Mouse (Mus musculus) spleen, adult 18-20 months (tissue): ENCODE results near the gene Snai1.

Source experiments
- DNase-seq, 2 experiments: peaks; one replicate each; pipeline ENCODE4 v3.0.0; 2022; ENCODE audit warnings: mixed read lengths in 2 of 2

Snai1 gene

DNA sequence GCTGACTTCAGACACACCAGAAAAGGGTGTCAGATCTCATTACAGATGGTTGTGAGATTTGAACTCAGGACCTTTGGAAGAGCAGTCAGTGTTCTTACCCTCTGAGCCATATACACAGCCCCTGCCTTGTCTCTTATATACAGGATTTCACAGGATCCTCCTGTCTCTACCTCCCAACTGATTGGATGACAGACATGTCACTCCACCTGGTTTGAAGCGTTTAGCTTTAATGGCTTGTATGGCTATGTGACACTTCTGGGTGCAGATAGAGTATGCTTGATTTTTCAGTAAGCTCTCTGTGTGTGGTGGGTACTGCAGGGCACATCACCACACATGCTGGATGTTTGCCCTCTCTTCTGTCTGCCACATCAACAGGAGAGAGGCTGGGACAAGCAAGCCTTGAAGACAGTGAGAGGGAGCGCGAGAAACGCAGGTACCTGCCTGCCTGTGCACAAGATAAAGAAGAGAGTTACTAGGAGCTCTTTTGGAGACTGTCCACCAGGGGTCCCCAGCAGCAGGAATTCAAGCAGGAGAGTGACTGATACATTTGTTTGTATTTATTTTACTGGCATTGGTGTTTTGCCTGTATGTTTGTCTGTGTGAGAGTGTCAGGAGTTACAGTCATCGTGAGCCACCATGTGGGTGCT is 18.3 kb upstream of the Snai1 start:
- no peak for DNase-seq

DNA sequence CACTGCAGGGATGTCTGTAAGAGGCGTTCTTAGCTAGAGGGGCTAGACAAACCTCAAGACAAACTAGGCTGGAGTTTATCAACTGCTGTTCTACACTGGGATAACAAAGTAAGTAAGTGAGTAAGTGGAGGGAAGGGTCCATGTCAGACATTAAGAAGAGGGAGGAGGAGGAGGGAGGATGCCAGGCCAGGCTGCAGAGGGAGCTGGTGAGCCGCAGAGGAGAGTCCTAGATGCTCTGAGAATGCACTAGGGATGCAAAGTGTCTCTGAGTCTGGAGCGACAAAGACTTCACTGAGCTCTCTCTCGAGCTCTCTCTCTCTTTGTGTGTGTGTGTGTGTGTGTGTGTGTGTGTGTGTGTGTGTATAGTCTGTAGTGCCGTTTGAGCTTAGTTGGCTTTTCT is 9.7 kb upstream of the Snai1 start:
- DNase-seq: no peak

DNA sequence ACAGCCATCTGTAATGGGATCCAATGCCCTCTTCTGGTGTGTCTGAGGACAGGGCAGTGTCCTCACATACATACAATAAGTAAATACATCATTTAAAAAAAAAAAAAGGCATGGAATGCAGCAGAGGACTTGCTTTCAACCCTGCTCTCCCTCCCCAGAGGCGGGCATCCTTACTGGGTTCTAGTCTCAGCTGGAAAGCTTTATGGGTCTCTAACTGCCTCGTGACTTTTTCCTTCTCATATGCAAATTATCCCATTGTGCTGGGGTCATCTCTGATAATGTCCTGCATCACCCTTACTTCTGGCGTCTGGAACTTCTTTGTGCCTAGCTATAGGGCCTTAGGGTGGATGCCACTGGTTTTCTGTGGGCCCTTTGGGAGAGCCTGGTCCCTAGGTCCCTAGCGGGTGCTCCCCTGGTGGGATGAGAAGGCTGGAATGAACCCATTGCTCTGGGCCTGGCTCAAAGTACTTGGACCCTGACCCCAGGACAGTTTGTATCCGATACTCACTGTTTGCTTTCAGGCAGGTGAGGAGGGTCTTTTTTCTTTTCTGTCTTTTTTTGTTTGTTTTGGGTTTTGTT is 8.0 kb upstream of the Snai1 start:
- DNase-seq: no peak

DNA sequence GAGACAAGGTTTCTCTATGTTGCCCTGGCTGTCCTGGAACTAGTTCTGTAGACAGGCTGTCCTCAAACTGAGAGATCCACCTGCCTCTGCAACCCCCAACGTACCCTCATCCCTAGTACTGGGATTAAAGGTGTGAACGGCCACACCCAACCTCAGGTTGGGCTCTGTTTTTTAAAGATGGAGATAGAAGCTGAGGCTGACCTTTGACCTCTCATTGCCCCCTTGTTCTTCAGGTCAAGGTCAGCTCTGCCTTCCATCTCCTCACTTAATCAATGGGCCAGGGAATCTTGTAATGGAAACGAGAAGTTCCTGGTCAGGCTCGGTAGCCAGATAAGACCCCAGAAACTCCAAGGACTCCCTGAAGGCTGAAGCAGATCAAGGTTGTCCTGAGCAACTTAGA is 7.5 kb upstream of the Snai1 start:
- no peak for DNase-seq

DNA sequence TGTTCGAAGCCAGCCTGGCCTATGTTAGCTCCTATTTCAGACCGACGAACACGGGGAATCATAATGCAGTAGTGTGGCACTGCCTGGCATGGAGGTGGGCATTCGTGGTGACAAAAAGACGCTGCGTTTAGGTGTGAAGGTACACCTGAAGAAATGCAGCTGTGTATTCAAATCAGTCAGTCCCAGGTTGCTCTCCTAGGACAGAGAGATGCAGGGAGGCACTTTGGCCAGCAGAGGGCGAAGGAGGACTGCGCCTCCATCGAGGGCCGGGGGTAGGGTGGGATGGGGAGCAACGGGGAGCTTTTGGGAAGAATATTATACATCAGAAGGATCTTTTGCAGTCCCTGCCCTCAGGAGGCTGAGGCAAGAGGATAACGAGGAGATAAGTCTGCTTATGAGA is 5.9 kb upstream of the Snai1 start:
- DNase-seq: peak; percentile 25 to 64

DNA sequence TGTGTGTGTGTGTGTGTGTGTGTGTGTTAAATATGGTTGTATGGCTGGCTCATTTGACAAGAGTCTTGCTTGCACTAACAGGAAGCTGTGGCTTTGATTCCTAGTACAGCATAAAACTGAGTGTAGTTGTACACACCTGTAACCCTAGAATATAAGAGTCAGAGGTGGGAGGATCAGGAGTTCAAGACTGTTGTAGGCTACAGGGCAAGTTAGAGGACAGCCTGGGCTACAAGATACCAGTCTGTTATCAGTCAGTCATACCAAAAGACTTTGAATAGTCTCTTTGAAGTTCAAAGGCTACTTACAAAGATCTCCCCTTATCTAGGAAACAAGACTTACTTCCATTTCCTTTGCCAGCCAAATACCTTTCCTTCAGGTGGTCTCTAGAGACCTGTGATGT is 4.1 kb upstream of the Snai1 start:
- no peak for DNase-seq

DNA sequence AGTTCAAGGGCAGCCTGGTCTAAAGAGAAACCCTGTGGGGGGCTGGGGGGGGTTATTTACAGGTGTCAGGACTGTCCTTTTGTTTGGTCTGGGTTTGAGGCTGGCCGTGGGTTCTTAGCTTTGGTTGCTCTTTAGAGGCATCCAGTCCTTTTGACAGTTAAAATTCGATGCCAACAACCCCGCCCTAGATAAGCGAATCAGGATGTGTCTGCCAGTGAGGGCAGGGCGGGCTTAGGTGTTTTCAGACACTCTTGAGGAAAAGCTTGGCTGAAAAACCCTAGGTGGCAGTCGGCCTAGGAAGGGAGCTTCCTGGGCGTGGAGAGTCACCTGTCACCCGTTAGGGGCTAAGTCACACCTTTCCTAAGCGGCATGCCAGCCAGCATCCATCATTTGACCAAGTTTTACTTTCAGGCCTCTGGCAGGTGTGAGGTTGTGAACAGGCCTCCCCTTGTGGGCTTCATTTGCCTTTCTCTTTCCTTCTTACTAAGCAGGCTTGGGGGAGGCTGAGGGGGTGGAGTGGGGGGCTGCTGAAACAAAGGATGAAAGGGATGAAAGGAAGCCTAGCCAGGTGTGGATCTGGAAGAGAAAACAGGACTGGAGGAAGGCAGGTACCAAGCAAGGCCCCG is 1.6 kb upstream of the Snai1 start:
- DNase-seq: no peak

DNA sequence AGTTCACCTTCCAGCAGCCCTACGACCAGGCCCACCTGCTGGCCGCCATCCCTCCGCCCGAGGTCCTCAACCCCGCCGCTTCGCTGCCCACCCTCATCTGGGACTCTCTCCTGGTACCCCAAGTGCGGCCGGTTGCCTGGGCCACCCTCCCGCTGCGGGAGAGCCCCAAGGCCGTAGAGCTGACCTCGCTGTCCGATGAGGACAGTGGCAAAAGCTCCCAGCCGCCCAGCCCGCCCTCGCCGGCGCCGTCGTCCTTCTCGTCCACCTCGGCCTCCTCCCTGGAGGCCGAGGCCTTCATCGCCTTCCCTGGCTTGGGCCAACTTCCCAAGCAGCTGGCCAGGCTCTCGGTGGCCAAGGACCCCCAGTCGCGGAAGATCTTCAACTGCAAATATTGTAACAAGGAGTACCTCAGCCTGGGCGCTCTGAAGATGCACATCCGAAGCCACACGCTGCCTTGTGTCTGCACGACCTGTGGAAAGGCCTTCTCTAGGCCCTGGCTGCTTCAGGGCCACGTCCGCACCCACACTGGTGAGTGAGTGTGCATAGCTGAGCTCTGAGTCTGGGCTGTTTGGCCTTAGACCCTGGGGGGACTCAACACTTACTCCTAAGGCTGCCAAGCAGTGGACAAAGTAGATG is 794 bp downstream of the Snai1 start:
- DNase-seq: no peak

DNA sequence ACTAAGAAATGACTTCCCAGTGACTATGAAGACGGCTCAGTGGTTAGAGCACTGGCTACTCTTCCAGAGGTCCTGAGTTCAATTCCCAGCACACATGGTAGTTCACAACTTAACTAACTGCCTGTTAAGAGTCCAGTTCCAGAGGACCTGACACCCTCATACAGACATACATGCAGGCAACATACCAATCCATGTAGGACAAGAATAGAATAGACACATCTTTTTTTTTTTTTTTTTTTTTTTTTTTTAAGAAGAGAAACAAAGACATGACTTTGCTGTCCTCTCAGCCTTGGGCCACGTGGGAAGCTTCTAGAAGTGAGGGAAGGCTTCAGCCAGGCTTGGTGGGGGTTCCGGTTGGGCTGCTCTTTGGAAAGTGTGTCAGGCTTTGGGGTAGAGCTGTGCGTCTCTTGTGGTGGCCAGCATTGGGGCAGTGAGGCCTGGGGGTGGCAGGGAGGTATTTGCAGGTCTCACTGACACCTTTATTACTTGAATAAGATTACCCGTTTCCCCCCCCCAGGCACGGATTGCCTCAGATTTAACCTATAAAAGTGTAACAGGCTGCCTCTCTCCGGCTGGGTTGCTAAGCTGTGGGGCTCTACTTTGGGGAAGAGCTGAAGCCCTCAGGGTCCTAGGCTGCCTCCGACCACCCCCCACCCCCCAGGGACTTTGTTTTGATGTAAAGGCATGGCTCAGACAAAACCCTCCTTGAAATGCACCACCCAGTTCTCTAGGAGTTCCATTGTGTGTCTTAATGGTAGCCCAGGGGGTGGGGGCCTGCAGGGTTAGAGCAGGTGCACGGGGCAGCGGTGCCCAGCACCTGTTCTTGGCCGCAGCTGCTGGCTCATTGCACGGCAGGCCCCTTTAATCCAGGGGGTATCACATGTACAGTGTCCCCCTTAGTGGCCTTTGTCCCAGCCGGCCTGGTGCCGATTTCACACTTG is 1.8 kb downstream of the Snai1 start:
- no peak for DNase-seq

DNA sequence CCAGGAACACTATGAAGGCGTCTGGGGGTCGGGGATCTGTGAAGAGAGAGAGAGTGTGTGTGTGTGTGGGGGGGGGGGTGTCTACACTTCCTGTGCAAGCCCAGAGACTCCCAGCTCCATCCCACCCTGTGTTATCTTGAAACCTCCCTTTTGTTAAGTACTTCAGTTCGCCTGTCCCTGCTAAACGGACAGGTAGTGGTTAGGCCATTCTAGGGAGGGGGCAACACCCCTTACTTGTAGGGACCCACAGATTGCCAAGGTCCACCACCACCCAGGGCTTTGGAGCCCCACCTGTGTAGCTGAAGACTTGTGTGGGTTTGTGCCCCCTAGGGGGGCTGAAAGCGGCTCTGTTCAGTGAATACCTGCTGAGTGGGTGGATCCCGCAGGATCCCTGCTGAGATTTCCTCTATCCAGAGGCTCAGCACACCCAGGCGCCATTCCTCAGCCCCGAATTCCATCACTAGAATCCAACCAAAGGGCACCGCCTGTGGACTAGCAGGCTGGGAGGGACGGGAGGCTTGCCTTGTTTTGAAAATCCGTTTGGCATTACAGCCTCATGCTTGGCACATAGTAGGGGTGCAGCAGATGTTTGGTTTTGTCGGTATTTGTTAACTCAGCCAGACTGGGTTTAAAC is 2.6 kb downstream of the Snai1 start:
- no peak for DNase-seq

DNA sequence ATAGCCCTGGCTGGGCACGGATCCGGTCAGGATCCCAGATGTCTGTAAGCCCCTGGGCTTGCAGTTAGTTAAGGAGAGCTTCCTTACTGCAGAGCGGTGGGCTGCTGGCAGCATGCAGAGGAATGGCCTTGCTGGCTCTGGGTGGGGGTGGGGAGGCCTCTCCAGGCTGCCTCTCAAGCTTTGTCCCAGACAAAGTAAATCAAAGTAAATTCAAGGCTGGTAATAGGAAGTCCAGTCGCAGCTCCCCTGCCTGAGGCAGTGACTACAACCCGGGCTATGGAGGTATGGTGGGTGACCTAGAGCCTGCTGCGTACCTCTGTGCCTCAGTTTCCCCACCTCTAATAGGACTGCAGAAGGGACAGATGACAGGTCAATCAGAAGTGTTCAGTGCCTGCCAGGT is 3.3 kb downstream of the Snai1 start:
- DNase-seq: no peak

DNA sequence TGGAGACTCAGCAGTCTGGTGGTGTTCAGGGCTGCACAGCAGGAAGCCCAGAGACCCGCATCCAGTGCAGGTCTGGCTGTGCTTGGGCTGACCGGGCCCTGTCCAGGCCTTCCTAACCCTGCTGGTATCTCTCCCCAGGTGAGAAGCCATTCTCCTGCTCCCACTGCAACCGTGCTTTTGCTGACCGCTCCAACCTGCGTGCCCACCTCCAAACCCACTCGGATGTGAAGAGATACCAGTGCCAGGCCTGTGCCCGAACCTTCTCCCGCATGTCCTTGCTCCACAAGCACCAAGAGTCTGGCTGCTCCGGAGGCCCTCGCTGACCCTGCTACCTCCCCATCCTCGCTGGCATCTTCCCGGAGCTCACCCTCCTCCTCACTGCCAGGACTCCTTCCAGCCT is 3.8 kb downstream of the Snai1 start:
- no peak for DNase-seq

DNA sequence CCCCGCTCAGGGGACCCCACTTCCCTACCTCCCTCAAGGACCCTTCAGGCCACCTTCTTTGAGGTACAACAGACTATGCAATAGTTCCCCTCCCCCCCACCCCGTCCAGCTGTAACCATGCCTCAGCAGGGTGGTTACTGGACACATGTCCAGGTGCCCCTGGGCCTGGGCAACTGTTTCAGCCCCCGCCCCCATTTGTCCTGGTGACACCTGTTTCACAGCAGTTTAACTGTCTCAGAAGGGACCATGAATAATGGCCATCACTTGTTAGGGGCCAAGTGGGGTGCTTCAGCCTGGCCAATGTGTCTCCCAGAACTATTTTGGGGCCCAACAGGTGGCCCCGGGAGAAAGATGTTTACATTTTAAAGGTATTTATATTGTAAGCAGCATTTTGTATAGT is 4.4 kb downstream of the Snai1 start:
- DNase-seq: no peak

DNA sequence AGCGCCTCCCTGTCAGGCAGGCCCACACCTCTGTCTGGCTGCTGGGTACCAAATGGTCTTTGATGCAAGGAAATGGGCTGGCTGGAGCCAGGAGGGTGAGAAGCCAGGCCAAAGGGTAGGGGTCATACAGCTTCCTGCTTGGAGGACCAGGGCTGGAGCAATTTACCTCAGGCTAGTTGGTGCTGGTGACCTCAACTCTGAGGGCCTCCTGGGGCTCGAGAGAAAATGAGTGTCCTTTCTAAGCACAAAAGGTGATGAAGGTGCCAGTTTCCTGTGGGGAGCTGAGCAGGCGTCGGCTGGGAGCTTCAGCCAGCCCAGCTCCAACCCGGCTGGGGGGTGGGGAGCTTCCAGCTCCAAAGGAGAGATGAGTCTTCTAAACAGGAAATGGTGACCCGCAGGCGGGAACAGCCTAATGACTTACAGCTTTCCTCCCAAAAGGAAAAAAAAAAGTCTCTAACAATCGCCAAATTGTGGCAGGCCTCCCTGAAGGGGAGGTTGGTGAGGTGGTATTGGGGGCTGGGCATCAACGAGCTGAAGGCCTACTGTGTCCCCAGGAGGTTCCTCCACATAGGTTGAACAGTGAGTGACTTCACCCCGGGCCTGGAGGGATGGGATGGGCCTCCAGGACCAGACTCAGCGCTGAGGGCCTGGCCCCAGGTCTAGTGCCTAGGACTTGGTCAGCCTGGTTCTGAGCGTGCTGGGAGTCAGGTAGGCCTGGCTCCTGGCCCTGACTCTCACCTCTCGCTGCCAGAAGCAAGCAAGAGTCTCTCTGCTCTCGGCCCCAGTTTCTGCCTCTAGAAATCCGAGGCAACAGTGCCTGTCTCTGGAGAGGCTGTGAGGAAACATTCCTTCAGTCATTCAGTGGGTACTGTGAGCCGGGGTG is 5.4 kb downstream of the Snai1 start:
- no peak for DNase-seq

DNA sequence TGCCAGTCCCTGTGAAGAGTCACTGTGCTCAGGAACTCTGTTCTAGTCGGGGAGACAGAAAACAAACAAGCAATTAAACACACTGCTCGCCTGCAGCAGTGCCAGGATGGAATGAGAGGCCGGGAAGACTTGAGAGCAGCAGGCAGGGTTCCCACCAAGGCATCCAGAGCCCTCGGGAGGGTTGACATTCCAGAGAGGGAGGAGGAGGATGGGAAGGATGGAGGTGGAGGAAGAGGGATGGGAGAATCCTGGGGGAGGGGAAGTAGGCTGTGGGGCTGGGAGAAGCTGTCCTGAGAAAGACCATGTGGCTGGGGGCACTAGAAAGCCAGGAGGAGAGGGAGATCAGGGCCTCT is 6.0 kb downstream of the Snai1 start:
- DNase-seq: no peak

DNA sequence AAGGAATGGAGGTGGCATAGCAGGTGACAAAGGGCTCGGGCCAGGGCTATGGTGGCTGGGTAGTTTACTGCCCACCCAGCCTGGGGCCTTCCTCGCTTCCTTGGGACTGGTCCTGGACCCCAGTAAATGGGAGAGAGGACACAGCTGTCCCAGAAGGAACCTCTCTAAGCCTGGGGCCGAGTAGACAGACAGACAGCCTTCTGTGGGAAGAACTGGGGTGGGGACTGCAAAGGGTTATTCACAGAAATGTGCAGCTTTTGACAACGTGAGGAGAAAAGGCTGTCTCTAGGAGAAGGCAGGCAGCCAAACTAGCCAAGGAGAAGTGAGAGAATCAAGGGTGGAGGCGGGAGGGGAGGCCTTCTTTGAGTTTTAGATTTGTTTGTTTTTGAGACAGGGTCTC is 6.5 kb downstream of the Snai1 start:
- no peak for DNase-seq

DNA sequence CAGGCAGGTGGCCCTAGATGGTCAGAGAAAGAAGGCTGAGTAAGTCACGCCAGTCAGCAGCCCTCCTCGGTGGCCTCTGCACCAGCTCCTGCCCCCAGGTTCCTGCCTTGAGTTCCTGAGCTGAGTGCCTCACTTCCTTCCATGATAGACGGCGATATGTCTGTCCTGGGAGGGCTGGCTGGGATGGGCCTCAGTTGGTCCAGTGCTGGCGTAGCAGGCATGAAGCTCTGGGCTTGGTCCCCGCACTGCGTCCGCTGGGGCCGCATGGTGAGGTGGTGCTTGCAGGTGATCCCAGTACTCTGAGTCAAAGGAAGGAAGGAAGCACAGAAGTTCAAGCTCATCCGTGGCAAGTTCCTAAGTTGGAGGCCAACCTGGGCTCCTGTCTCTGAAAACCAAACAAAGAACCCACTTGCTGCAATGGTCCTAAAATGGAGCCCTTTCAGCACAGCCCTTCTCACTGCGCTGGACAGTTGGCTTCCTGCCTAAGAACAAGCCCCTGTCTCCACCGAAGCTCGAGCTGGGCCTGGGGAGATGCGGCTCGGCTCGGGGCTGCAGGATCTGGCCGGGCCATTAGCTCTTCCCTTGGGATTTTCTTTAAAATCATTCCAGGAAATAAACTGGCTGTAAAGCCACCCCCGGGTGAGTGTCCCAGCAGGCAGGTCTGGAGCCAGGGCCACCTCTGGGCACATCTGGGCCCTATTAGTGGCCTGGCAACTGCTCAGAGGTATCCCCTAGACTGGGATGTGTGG is 8.6 kb downstream of the Snai1 start:
- no peak for DNase-seq

DNA sequence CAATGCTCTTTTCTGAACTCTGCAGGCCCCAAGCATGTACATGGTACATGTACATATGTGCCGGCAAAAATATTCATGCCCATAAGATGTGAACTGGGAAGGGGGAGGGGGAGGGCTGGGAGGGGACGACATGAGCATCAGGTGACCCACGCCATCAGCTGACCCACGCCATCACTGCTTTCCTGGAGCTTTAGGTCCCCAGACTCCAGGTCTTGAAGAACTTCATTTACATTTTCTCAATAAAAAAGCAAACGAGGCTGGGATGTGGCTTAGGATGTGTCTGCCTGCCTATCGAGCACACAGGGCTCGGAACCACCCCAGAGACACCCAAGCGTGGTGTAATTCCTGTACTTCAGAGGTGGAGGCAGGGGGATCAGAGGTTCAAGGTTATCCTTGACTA is 9.4 kb downstream of the Snai1 start:
- DNase-seq: no peak

DNA sequence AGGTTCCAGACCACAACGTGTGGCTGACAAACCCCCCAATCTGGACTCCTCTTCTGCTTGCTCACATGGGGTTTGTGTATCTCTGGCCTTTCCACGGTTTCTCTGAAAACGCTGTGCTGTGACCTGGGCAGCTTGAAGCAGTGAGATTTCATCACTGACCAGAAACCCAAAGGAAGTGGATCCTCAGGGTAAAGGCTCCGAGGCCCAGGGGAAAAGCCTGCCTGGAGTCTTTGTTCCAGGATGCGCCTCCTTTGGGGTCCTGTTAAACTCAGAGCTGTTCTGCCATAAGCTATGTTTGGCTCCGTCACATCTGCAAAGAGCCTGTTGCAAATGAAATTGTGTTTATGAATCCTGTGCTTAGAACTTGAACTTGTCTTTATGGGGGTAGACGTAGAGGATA is 11.0 kb downstream of the Snai1 start:
- DNase-seq: no peak

DNA sequence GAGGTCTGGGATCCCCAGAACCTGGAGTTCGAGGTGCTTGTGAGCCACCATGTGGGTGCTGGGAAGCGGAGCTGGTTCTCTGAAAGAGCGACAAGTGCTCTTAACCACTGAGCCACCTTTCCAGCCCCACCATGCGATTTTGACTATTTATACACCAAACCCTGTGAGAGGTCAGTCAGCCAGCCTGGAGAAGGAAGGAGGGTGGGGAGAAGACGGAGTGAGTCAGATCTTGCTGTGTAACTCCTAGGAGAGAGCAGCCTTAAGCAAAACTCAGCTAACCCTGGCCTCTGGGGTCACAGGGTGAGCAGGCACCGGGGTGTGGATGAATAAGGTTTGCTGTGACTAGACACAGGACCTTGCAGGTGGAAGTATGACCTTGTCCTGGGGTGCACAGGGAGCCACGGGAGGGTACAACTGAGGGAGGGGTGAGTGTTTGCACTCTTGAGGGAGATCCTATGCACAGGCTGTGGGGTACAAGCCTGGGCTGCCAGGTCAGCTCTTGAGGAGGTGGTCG is 12.4 kb downstream of the Snai1 start:
- DNase-seq: no peak
